Mouse (Mus musculus) erythroblast, embryonic 14.5 days (primary cell): Measurements from ENCODE around the gene Bicra.

Experiments used
- GATA1 ChIP-seq: IDR thresholded peaks from 2 replicates; pipeline ENCODE4 v1.6.1; 2012; ENCODE audit warnings: low read length, inconsistent platforms, mixed read lengths
- TAL1 ChIP-seq: IDR thresholded peaks from 3 replicates; pipeline ENCODE4 v1.6.1; 2012; ENCODE audit warnings: low read length, inconsistent platforms, mixed read lengths

DNA sequence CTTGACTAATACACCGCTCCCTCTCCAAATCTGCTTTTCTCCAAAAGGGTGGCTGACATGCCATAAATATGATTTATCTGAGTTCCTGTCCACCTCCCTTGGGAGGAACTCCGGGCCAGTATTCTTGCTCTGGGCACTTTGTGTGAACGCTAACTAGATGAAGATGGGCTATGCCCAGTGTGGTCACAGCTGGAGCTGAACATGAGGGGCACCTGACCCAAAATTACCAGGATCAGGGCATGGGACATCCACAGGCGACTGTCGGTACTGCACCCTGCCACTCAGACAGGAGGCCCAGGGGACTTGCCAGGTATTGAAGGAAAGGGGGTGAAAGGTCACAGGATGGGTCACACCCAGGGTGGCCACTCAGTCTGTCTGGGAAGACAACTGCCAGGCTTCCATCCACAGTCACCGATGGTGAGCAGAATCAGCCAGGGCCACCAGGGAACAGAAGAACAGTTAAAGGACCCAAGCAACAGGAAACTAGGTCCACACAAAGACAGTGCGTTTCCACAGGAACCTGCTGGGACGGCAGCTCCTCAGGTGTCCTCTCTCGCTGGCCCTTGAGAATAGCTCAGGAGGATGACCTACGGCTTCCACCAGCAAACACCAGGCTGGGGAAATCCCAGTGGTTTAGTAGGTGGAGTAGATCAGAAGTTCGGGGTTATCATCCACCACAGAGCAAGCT is 35.0 kb downstream of the Bicra start:
- TF ChIP-seq GATA1: no peak
- TF ChIP-seq TAL1: no peak
